Mouse (Mus musculus) stomach, postnatal 0 days (tissue): ENCODE data around the gene Traf3ip3. TPM values are rescaled to one million over a fixed set of nuclear protein-coding genes. Genes with fewer than 3 reads are reported as not detected.

Experiments
- ATAC-seq: fragments of 200-750 bp; cut with Nextera tagmentation; 2 replicates; pipeline ENCODE4 v1.8.0; 2017; ENCODE audit not compliant: low FRiP score, low TSS enrichment
- DNase-seq: peaks from one replicate; pipeline ENCODE4 v3.0.0-alpha.2; 2016; ENCODE audit warnings: low spot score
- H3K27ac ChIP-seq: fragments of 300-500 bp; sonication (generic); replicated peaks from 2 replicates; pipeline ENCODE4 v1.5.1; 2014; ENCODE audit warnings: mild to moderate bottlenecking, control low read depth
- H3K27me3 ChIP-seq: fragments of 300-500 bp; sonication (generic); 2 replicates; pipeline ENCODE4 v1.6.1; 2014; ENCODE audit warnings: low read length; ENCODE audit not compliant: control insufficient read depth, insufficient read depth
- H3K36me3 ChIP-seq: fragments of 300-500 bp; sonication (generic); 2 replicates; pipeline ENCODE4 v1.6.1; 2014; ENCODE audit warnings: low read length, mixed read lengths; ENCODE audit not compliant: control insufficient read depth, insufficient read depth
- H3K4me1 ChIP-seq: fragments of 300-500 bp; sonication (generic); replicated peaks from 2 replicates; pipeline ENCODE4 v1.6.1; 2014; ENCODE audit warnings: antibody characterized with exemption; ENCODE audit not compliant: control insufficient read depth, insufficient read depth
- H3K4me2 ChIP-seq: fragments of 300-500 bp; sonication (generic); replicated peaks from 2 replicates; pipeline ENCODE4 v1.6.1; 2014; ENCODE audit warnings: low read depth, mild to moderate bottlenecking, control low read depth, moderate library complexity
- H3K4me3 ChIP-seq: fragments of 300-500 bp; sonication (generic); 2 replicates; pipeline ENCODE4 v1.5.1; 2014; ENCODE audit warnings: low read depth, low read length, control low read depth
- H3K9ac ChIP-seq: fragments of 300-500 bp; sonication (generic); 2 replicates; pipeline ENCODE4 v1.6.1; 2014; ENCODE audit warnings: mild to moderate bottlenecking, low read length, control low read depth, mixed read lengths
- H3K9me3 ChIP-seq: fragments of 300-500 bp; sonication (generic); 2 replicates; pipeline ENCODE4 v1.6.1; 2016; ENCODE audit warnings: low read length; ENCODE audit not compliant: control insufficient read depth
- CTCF ChIP-seq: IDR thresholded peaks from 2 replicates; pipeline ENCODE4 v1.5.1; 2016; ENCODE audit warnings: antibody characterized with exemption, low read depth, mild to moderate bottlenecking, moderate library complexity
- EP300 ChIP-seq: optimal IDR thresholded peaks from 2 replicates; pipeline ENCODE3; 2016; ENCODE audit warnings: antibody characterized with exemption
- WGBS: fragments of 180-500 bp; shearing (Covaris S2); extraction: QIAGEN DNeasy Blood & Tissue Kit; methylation state at CpG from one replicate; pipeline ENCODE4 v1.1.7; 2014; 5-methylcytosine and 5-hydroxymethylcytosine counted together
- polyA plus RNA-seq: library from polyadenylated mRNA; unstranded; fragments of >200 nt; fragmentation: Nextera tagmentation; extraction: Ambion mirVana; gene quantifications from 2 replicates; pipeline ENCODE4 v1.2.1, GENCODE M21; 2015

Gene Traf3ip3
- polyA plus RNA-seq, 1 experiment from 2014 or later: 1.8 TPM

GRCm38 (mm10) chr1:193195169-193195810 lies 6.2 kb downstream of the Traf3ip3 start:
- no peaks in the 10 kb centered on the region for H3K36me3 ChIP-seq
- H3K4me2 ChIP-seq: no peak overlapping the region
- TF ChIP-seq CTCF (no peak), EP300 (no peak)
- ATAC-seq (no peak), DNase-seq (no peak)
- peaks cover 1% of the 10 kb centered on the region; the same call in 1 of the 2 replicates for H3K4me1 ChIP-seq
- no peaks in the 10 kb centered on the region for H3K9me3 ChIP-seq
- 67% methylated on average over 3 of the region's 3 CpGs for WGBS
- no peak overlapping the region for H3K9ac ChIP-seq
- no peaks in the 10 kb centered on the region for H3K27me3 ChIP-seq
- H3K27ac ChIP-seq: no peak overlapping the region
- no peak overlapping the region for H3K4me3 ChIP-seq

- H3K4me1 ChIP-seq: peaks cover 6% of the 10 kb centered on the region
- DNase-seq: no peak
- H3K27me3 ChIP-seq: no peaks in the 10 kb centered on the region
- no peak overlapping the region for H3K4me2 ChIP-seq
- H3K9me3 ChIP-seq: no peaks in the 10 kb centered on the region
- no peaks in the 10 kb centered on the region for H3K36me3 ChIP-seq
- no peak overlapping the region for H3K4me3 ChIP-seq
- no peak for TF ChIP-seq CTCF
- TF ChIP-seq EP300: no peak
- WGBS: 75% methylated on average over 3 of the region's 3 CpGs
- no peak overlapping the region for H3K9ac ChIP-seq
- H3K27ac ChIP-seq: no peak overlapping the region
- no peak for ATAC-seq
These were observed 6.9 kb downstream of the Traf3ip3 start for GRCm38 (mm10) chr1:193194416-193195140.

DNA sequence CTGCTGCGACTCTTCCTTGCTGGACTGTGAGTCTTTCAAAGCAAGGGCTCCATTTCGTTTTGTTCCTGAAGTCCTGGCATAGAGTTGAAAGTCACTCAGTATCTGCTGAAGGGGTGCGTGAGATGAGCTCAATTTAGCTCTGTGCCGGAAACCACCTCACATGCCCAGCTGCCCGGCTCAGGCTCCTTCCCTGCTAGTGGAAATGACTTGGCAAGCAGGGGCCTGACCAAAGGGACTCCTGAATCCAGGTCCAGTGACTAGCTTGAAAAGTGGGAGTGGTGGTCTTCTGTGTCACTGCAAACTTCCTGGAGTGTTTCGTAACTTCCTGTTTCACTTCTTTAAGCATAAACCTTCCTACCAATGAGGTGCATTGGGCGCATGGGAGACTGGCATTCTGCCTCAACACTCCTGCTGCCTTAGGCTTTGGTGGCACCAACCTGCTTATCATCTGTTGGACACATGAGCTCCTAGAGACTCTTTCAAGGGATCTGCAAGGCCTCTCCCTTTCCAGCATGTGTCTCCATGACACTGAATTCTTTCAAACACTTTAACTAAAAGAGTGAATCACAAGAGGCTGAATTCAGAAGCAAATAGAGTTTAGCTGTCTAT lies 9.7 kb downstream of the Traf3ip3 start:
- no peak for DNase-seq
- Histone ChIP-seq H3K36me3 (no peaks in the 10 kb centered on the region), H3K9me3 (no peaks in the 10 kb centered on the region), H3K27me3 (no peaks in the 10 kb centered on the region), H3K4me3 (no peak overlapping the region), H3K27ac (no peak overlapping the region), H3K9ac (no peak overlapping the region), H3K4me2 (no peak overlapping the region), H3K4me1 (peaks cover 13% of the 10 kb centered on the region)
- ATAC-seq: no peak
- 77% methylated on average over 7 of the region's 7 CpGs for WGBS
- TF ChIP-seq EP300: no peak
- no peak for TF ChIP-seq CTCF

GRCm38 (mm10) chr1:193189771-193190170 lies 11.7 kb downstream of the Traf3ip3 start:
- Histone ChIP-seq H3K9ac (no peak overlapping the region), H3K27ac (peak overlapping the region; percentile 84), H3K36me3 (no peaks in the 10 kb centered on the region), H3K9me3 (no peaks in the 10 kb centered on the region), H3K4me2 (no peak overlapping the region), H3K4me1 (peaks cover 13% of the 10 kb centered on the region), H3K4me3 (no peak overlapping the region), H3K27me3 (no peaks in the 10 kb centered on the region)
- WGBS: 23% methylated on average over 3 of the region's 3 CpGs
- ATAC-seq (no peak), DNase-seq (no peak)
- no peak for TF ChIP-seq EP300

DNA sequence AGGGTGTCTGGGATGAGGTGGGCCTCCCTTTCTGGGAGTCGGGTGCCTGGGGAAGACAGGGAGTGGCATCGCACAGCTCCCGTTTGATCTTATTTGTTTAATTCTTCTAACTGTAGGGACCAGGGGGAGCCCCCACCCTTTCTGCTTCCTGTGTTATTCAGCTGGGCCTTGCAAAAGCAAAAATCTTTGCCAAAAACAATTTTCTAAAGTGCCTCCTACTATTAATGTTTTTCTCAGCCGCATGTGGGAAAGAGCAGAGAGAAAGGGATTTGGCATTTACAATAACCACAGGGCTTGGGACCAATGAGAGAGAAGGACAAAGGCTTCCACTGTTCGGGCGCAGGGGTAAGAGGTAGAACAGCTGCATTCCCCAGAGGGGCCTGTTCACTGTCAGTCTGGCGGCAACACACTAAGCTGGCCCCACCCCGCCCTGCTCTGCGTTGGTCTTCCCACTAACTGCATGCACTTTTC lies 12.3 kb downstream of the Traf3ip3 start:
- no peak overlapping the region for H3K9ac ChIP-seq
- no peak overlapping the region for H3K4me2 ChIP-seq
- WGBS: 6% methylated on average over 9 of the region's 9 CpGs
- peaks cover 13% of the 10 kb centered on the region for H3K4me1 ChIP-seq
- peak; percentile 61 for DNase-seq
- no peak for TF ChIP-seq CTCF
- no peak for TF ChIP-seq EP300
- H3K4me3 ChIP-seq: no peak overlapping the region
- peak overlapping the region; percentile 84 for H3K27ac ChIP-seq
- peak; percentile 89 for ATAC-seq
- no peaks in the 10 kb centered on the region for H3K36me3 ChIP-seq
- no peaks in the 10 kb centered on the region for H3K9me3 ChIP-seq
- H3K27me3 ChIP-seq: no peaks in the 10 kb centered on the region

- H3K4me3 ChIP-seq: no peak overlapping the region
- 40% methylated on average over 6 of the region's 6 CpGs for WGBS
- no peak for ATAC-seq
- H3K4me1 ChIP-seq: peaks cover 13% of the 10 kb centered on the region
- TF ChIP-seq CTCF (no peak), EP300 (no peak)
- no peaks in the 10 kb centered on the region for H3K9me3 ChIP-seq
- no peak overlapping the region for H3K9ac ChIP-seq
- no peaks in the 10 kb centered on the region for H3K27me3 ChIP-seq
- no peak for DNase-seq
- peak overlapping the region; percentile 84 for H3K27ac ChIP-seq
- H3K4me2 ChIP-seq: no peak overlapping the region
- no peaks in the 10 kb centered on the region for H3K36me3 ChIP-seq
These were observed 13.2 kb downstream of the Traf3ip3 start for GRCm38 (mm10) chr1:193188257-193188656.
